Mouse (Mus musculus) cortical plate, adult 2 months (tissue): ENCODE measurements around the gene Aig1.

Experiments
- CTCF ChIP-seq: fragments of 200-500 bp; IDR thresholded peaks from 2 replicates; pipeline ENCODE4 v1.5.1; 2011; ENCODE audit warnings: mild to moderate bottlenecking, control low read depth, low read length; ENCODE audit not compliant: insufficient read depth; ENCODE audit errors: extremely low read depth
- POLR2A ChIP-seq: fragments of 200-500 bp; IDR thresholded peaks from 2 replicates; pipeline ENCODE4 v1.6.1; 2011; ENCODE audit warnings: mild to moderate bottlenecking, low read length, control low read depth; ENCODE audit not compliant: insufficient read depth; ENCODE audit errors: extremely low read depth

DNA sequence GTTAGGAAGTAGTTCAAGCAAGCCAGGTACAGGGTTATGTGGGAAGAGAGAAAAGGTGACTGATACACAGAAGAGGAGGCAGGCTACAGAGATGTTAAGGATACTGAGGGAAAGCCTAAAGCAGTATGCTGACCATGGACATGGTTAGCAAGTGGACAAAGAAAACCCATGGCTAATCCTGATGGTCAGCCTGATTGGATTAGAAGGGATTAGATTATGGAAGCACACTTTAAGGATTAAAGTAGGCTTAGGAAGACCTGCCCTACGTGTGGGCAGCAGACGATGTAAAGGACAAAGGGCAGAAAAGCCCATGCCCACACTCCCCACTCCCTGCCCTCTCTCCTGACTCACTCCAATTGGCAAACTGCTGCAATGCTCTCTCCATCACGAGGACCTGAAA lies 25.0 kb downstream of the Aig1 start:
- TF ChIP-seq POLR2A = no peak
- TF ChIP-seq CTCF = no peak
